Mouse (Mus musculus): ENCODE results near the gene Polm. TPM values are rescaled to one million over a fixed set of nuclear protein-coding genes. Genes with fewer than 3 reads are reported as not detected.

The Polm gene
- total RNA-seq, 2 experiments from 2014 or later, result 9.6 to 11.0 TPM

GRCm38 (mm10) chr11:5778481-5778880 is 59.3 kb downstream of the Polm start:
- no peak for DNase-seq (ENCODE audit: low spot score in 2 of 2)

Other genes starting within 250 kb of the Polm start
- gene Mrps24, start 122.3 kb downstream of the Polm start, total RNA-seq (2021), result 10 to 100 TPM; 65.6 to 69.6 TPM
- 10 to 100 TPM; 74.4 to 80.6 TPM for gene Urgcp, start 75.6 kb downstream of the Polm start, total RNA-seq (2021)
- gene Dbnl, start 49.5 kb downstream of the Polm start, total RNA-seq (2021), result 10 to 100 TPM; 76.9 to 81.5 TPM
- 10 to 100 TPM; 11.6 to 17.7 TPM for gene Pgam2, start 34.3 kb downstream of the Polm start, total RNA-seq (2021)
- 1 to 10 TPM; 9.1 to 9.2 TPM for gene Aebp1, start 23.9 kb upstream of the Polm start, total RNA-seq (2021)
- 10 to 100 TPM; 25.9 to 26.6 TPM for gene Pold2, start 40.3 kb upstream of the Polm start, total RNA-seq (2021)
- gene Myl7, start 60.8 kb upstream of the Polm start, total RNA-seq (2021), result not detected
- gene Gck, start 112.1 kb upstream of the Polm start, total RNA-seq (2021), result 1 to 10 TPM; 1.9 to 3.4 TPM
- gene Ykt6, start 117.7 kb upstream of the Polm start, total RNA-seq (2021), result 10 to 100 TPM; 69.3 to 71.0 TPM
- gene Camk2b, start 228.3 kb upstream of the Polm start, total RNA-seq (2021), result 1,000 to 10,000 TPM; 1,052 to 1,163 TPM

Data from layer of hippocampus, adult 18-20 months (tissue).